Mouse (Mus musculus): ENCODE measurements around the gene Enpep.

Enpep gene

DNA sequence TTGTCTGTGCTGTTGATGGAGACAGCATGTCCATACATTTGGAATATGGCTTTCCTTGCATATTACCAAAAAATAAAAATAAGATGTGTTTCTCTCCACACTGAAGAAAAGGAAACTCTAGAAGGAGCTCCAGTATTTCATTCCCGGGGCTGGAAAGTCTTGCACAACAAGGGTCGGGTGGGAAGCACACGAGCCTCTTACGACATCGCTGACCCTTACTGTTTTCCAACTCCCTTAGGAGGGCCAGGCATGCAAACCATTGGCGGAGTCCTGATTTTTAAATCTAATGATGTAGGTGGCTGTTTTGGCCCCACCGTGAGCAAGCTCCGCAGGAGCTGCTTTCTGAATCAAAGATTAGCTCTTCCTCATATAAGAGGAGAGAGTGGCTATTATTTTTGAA, 20.6 kb downstream of the Enpep start:
- DNase-seq, result no peak

DNA sequence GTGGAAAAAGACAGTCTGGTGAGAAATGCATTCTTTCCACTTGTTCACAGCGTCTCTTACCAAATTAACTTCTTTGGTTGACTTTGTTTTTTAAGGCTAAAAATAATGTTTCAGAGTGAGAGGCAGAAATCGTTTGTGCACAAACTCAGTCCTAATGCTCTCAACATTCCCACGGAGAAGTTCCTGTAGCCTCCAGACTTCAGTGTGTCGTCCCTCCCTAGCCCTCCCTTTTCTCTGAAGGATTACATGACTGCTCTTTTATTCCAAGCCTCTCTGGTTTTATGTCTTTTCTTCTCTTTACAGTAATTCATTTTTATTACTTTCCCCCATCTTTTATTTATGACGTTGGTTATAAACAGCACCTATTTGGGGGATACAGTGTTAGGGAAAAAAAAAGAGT, 22.6 kb downstream of the Enpep start:
- no peak for DNase-seq

DNA sequence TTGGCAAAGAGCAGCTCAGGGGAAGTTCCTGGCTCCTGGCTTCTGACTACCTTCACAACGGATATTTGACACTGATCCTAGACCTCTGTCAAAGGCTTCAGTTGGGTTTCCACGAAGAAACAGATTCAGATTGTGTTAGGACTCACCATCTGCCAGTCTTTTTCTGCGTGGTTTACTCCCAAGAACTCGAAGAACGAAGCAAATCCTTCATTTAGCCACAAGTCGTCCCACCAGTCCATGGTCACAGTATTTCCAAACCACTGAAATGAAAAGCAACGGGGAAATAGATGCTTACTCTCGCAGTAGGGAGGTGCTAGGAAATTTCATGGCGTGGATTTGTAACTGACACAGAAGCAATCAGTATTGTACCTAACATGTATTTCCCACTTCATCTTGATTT, 23.6 kb downstream of the Enpep start:
- peak; percentile 20 for DNase-seq

GRCm38 (mm10) chr3:129308102-129308752, 24.3 kb downstream of the Enpep start:
- DNase-seq, result peak; percentile 79

DNA sequence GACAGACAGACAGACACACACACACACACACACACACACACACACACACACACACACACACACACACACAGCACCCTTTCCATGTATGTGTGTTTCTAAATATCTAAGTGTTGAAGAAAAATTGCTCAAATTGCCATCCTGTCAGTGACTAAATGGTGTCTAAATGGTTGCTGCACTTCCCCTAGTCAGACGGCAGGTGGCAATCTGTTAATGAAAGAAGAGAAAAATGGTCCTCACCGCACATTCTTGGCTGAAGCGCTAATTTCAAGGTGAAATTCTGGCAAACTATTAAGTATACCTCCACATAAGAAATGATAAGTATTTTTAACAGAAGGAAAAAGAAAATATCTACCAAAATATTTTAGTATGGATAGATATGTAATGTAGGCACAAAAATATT, 28.6 kb downstream of the Enpep start:
- peak; percentile 63 for DNase-seq

GRCm38 (mm10) chr3:129299874-129300273, 32.6 kb downstream of the Enpep start:
- DNase-seq, result peak; percentile 67

DNA sequence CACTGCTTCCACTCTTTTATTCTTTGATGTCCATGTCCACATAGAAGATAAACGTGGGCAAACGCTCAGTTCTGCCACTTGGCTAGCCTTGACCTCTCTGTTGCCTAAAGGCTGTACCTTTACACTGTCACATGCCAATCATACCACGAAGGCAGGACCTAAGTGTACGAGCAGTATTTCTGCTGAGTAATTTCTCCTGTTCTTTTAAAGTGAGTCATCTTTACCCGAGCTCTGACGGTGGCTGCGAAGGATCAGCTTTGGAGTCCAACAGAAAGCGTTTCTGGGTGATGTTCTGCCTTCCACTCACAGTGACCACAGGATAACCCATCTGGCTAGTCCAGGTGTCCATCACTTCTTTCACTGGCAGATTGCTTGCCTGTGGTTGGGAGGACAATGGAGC, 33.9 kb downstream of the Enpep start:
- DNase-seq, result no peak

GRCm38 (mm10) chr3:129296994-129297393, 35.5 kb downstream of the Enpep start:
- DNase-seq, result peak; percentile 17

- DNase-seq, result no peak
These were observed 36.6 kb downstream of the Enpep start for GRCm38 (mm10) chr3:129295883-129296282.

GRCm38 (mm10) chr3:129289536-129289935, 43.0 kb downstream of the Enpep start:
- DNase-seq, result no peak

DNA sequence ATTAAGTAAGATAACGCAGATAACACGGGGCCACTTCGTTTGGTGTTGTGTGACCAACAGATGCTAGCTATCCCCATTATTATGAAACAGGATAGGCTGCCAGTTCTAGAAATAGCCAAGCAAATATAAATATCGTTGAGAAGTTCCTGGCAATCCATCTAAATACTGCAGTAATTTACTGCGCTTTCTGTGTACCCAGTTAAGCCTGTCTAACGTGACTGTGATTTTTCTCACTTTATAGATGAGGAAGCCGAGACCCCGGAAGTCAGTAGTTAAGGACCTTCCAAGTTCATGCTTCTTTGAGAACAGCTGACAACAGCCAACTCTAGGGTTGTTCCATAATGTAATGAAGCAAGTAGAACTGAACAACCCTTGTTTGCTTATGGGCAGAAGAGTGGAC, 45.4 kb downstream of the Enpep start:
- no peak for DNase-seq

- no peak for DNase-seq
These were observed 46.1 kb downstream of the Enpep start for GRCm38 (mm10) chr3:129286426-129286825.

DNA sequence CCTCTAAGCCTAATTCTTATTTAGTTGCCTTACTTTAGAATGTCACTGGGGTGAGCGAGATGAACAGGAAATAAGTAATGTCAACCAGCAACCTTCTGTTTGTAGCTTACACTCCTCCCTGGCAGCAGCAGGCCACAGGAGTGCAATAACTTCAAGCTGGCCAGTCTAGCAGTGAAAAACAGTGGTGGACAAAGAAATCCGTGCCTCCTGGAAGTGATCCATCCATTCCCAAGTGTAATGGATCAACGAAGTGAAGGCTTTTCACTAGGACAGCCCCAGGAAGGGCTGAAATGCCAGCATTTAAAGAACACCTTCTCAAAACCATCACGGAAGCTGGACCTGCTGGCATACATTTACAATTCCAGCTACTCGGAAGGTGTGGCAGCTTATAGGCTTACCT, 48.2 kb downstream of the Enpep start:
- no peak for DNase-seq

- no peak for DNase-seq
These were observed 53.1 kb downstream of the Enpep start for GRCm38 (mm10) chr3:129279441-129279840.

GRCm38 (mm10) chr3:129273156-129273831, 59.2 kb downstream of the Enpep start:
- no peak for DNase-seq

DNA sequence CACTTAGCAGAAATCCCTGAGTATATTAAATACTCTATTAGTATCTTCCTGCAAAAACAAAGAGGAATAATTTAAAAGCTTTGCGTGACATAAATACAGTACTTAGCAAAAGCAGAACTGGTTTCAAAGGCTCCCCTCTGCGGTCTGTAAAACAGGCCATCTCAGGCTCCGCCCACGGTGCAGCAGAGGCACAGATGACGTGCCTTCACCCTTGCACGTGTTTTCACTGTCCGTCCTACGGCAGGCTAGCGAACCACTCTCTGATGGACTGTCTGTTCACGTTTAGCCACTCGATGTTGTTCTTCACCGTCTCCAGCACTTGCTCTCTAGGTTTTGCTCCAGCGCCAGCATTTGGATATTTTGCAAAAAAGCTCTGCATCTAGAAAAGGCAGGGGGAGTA, 62.5 kb downstream of the Enpep start:
- DNase-seq, result peak; percentile 55

GRCm38 (mm10) chr3:129268886-129269683, 63.4 kb downstream of the Enpep start:
- no peak for DNase-seq

DNA sequence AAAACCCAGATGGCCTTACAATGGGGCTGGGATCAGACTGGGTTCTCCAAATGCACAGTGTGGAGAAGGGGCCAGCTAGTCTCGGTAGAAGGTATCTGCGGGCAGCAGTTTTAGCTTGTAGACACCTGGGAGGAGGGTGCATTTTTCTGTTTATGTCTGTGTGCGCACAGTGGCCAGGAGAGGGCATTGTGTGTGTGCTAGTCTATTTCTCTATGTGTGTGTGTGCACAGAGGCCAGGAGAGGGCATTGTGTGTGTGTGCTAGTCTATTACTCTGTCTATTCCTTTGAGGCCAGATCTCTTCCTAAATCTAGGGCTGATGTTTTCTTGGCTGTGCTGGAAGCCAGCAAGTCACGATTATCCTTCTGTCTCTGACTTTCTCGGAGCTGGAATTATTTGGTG, 74.0 kb downstream of the Enpep start:
- DNase-seq, result no peak

- DNase-seq, result peak; percentile 45
These were observed 75.8 kb downstream of the Enpep start for GRCm38 (mm10) chr3:129256766-129257165.

DNA sequence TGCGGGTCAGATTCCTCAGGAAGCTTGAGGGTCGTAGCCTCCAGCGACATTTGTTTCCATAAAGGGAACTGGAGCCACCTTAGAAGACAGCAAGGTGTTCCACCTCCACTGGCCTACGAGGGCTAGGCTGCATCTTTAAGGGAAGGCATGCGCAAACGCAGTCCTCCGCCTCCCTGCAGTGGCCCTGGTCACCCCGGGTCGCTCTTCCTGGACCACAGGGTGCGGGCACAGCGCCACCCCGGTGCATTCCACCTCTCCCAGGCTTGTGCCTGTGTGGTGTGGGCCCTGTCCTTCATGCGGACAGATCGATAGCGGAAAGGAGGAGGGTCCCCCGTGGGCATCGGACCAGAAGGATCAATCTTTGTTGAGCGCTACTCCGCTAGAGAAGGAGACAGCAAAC, 76.2 kb downstream of the Enpep start:
- DNase-seq, result peak; percentile 15

DNA sequence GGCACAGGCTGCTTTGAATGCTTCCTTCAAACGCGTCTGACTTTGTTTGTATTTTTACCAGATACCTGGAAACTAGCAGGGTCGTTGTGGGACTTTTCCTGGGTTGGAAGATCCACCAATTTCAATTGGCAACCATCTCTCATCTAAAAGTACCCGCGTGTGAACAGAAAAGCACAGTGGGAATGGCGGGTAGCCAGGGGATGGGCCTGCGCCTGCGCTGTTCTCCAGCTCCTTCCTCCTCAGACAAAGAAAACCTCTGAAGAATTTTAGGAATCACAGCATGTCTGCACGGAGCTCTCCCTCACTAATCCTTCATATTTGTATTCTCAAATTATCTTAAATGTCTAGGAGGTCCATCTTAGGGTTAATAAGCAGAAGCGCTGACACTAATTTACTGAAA, 78.3 kb downstream of the Enpep start:
- peak; percentile 25 for DNase-seq

GRCm38 (mm10) chr3:129250997-129251396, 81.5 kb downstream of the Enpep start:
- DNase-seq, result no peak

- DNase-seq, result peak; percentile 31
These were observed 93.8 kb downstream of the Enpep start for GRCm38 (mm10) chr3:129238664-129239258.

DNA sequence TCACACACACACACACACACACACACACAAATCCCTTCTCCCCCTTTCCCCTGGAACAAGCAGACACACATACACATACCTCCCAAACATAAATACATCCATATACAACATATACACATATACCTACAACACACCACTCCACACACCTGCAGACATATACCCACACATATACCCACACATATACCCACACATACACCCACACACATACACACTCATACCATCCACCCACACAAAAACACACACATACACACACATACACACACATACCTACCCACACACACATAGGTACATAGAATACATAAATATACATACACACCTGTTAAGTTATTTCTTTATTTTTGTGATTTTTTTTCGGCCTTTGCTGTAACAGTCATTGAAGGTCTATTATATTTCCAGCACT, 94.5 kb downstream of the Enpep start:
- DNase-seq, result no peak

Data from retina, postnatal 1 day (tissue).